Mouse (Mus musculus) embryo, embryonic 10.5 days (tissue): Measurements from ENCODE around the gene Map3k3.
"Not testable (repeated sequence)": the region's sequence is repeated elsewhere in the genome, so short reads cannot be mapped to it uniquely, and the experiment has no call there.

Experiments used
- DNase-seq: peaks from one replicate; pipeline ENCODE4 v3.0.0-alpha.2; 2015; ENCODE audit warnings: low spot score

The Map3k3 gene

GRCm38 (mm10) chr11:106193371-106194154, 109.2 kb downstream of the Map3k3 start:
- DNase-seq: peak; percentile 98

GRCm38 (mm10) chr11:106194155-106194541, 109.7 kb downstream of the Map3k3 start:
- no peak for DNase-seq

GRCm38 (mm10) chr11:106194891-106195290, 110.5 kb downstream of the Map3k3 start:
- no peak for DNase-seq

GRCm38 (mm10) chr11:106195341-106195740, 110.9 kb downstream of the Map3k3 start:
- DNase-seq: no peak

- no peak for DNase-seq
These were observed 113.9 kb downstream of the Map3k3 start for GRCm38 (mm10) chr11:106198277-106198676.

- not testable (repeated sequence) for DNase-seq
These were observed 115.6 kb downstream of the Map3k3 start for GRCm38 (mm10) chr11:106199997-106200396.

- no peak for DNase-seq
These were observed 116.3 kb downstream of the Map3k3 start for GRCm38 (mm10) chr11:106200756-106201155.

- no peak for DNase-seq
These were observed 117.1 kb downstream of the Map3k3 start for GRCm38 (mm10) chr11:106201337-106202122.

- DNase-seq: no peak
These were observed 117.7 kb downstream of the Map3k3 start, which contains the start of gene Strada for GRCm38 (mm10) chr11:106202123-106202465. TSS of gene Strada (minus strand) at chr11:106202168.
